Mouse (Mus musculus) forebrain, embryonic 11.5 days (tissue): ENCODE data around the gene Hcfc2. TPM values are rescaled to one million over a fixed set of nuclear protein-coding genes. Genes with fewer than 3 reads are reported as not detected.

ENCODE experiments used
- ATAC-seq: fragments of 200-750 bp; cut with Nextera tagmentation; replicated peaks from 2 replicates; pipeline ENCODE4 v1.8.0; 2017; ENCODE audit warnings: moderate TSS enrichment; ENCODE audit not compliant: low FRiP score
- DNase-seq: peaks from one replicate; pipeline ENCODE4 v3.0.0-alpha.2; 2017; ENCODE audit warnings: low spot score
- H3K27ac ChIP-seq: fragments of 300-500 bp; sonication (generic); 2 replicates; pipeline ENCODE4 v1.5.1; 2014; ENCODE audit warnings: low read depth, low read length
- H3K27me3 ChIP-seq: fragments of 300-500 bp; sonication (generic); 2 replicates; pipeline ENCODE4 v1.6.1; 2014; ENCODE audit warnings: mild to moderate bottlenecking, low read length, mixed read lengths; ENCODE audit not compliant: control insufficient read depth, insufficient read depth
- H3K36me3 ChIP-seq: fragments of 300-500 bp; sonication (generic); 2 replicates; pipeline ENCODE4 v1.6.1; 2014; ENCODE audit warnings: mild to moderate bottlenecking, low read length, moderate library complexity, mixed read lengths; ENCODE audit not compliant: control insufficient read depth, insufficient read depth
- H3K4me1 ChIP-seq: fragments of 300-500 bp; sonication (generic); replicated peaks from 2 replicates; pipeline ENCODE4 v1.6.1; 2014; ENCODE audit warnings: low read length, mixed read lengths; ENCODE audit not compliant: control insufficient read depth, insufficient read depth
- H3K4me2 ChIP-seq: fragments of 300-500 bp; sonication (generic); 2 replicates; pipeline ENCODE4 v1.6.1; 2014; ENCODE audit warnings: low read depth, mild to moderate bottlenecking, low read length, moderate library complexity, mixed read lengths; ENCODE audit not compliant: severe bottlenecking
- H3K4me3 ChIP-seq: fragments of 300-500 bp; sonication (generic); 2 replicates; pipeline ENCODE4 v1.5.1; 2014; ENCODE audit warnings: low read depth, low read length
- H3K9ac ChIP-seq: fragments of 300-500 bp; sonication (generic); 2 replicates; pipeline ENCODE4 v1.6.1; 2014; ENCODE audit warnings: low read length
- H3K9me3 ChIP-seq: fragments of 300-500 bp; sonication (generic); 2 replicates; pipeline ENCODE4 v1.6.1; 2016; ENCODE audit warnings: low read length, mixed read lengths; ENCODE audit not compliant: control insufficient read depth
- WGBS: fragments of 180-500 bp; shearing (Covaris S2); extraction: QIAGEN DNeasy Blood & Tissue Kit; methylation state at CpG from one replicate; pipeline ENCODE4 v1.1.7; 2014; 5-methylcytosine and 5-hydroxymethylcytosine counted together
- polyA plus RNA-seq: library from polyadenylated mRNA; unstranded; fragments of >200 nt; fragmentation: Nextera tagmentation; extraction: Ambion mirVana; gene quantifications from 2 replicates; pipeline ENCODE4 v1.2.1, GENCODE M21; 2014

Gene Hcfc2
- polyA plus RNA-seq, 1 experiment from 2014 or later, result 28.9 TPM

DNA sequence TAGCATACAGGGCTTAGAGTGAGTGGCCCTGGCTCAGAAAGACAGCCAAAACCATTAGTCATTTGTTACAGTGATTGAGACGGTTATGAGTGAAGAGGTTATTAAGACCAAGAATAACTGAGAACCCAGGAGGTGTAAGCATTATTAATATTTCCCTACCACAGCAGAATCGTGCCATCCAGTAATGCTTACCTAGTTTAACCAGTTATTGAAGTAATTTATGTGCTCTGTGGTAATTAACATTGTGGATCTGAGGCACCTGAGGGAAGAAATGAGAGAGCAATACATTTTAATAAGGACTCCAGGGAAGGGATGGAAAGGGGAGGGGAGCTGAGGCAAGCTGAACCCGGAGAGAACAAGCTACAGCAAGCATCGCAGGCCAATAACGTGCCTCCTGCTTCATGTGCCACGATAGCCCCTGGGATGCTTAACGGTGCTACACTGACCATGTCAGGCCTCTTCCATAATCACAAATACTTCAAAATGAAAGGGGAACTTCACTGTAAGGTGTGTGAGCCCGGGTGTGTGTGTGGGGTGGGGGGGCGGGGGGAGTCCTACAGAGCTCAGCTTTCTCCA is 75.7 kb downstream of the Hcfc2 start:
- Histone ChIP-seq H3K27ac (no peak overlapping the region), H3K4me3 (no peak overlapping the region), H3K36me3 (no peaks in the 10 kb centered on the region), H3K27me3 (no peaks in the 10 kb centered on the region), H3K9me3 (no peaks in the 10 kb centered on the region), H3K9ac (no peak overlapping the region), H3K4me2 (no peak overlapping the region), H3K4me1 (no peaks in the 10 kb centered on the region)
- ATAC-seq, result no peak
- no peak for DNase-seq
- 82% methylated on average over 9 of the region's 9 CpGs for WGBS

DNA sequence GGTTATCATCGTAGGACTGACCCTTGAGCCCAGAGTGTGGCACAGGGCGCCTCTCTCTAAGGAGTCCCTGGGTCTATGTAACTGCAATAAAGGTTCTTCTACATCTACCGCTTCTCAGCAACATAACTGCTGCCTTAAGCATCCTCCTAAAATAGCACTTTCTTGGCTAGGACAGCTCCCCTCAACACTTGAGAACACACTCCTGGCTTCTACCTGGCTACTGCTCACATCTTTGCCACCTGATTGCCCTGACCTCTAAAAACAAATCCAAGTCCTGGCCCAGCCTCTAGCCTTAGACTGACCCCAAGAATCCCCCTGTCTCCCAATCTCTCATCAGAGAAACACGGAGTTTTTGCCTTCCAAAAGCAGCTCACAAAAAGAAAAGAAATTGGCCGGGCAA is 78.9 kb downstream of the Hcfc2 start:
- H3K9ac ChIP-seq, result no peak overlapping the region
- WGBS, result 93% methylated on average over 5 of the region's 5 CpGs
- DNase-seq, result no peak
- no peak overlapping the region for H3K4me2 ChIP-seq
- H3K4me1 ChIP-seq, result no peaks in the 10 kb centered on the region
- no peak overlapping the region for H3K27ac ChIP-seq
- no peaks in the 10 kb centered on the region for H3K36me3 ChIP-seq
- no peaks in the 10 kb centered on the region for H3K9me3 ChIP-seq
- H3K27me3 ChIP-seq, result no peaks in the 10 kb centered on the region
- H3K4me3 ChIP-seq, result no peak overlapping the region
- no peak for ATAC-seq

DNA sequence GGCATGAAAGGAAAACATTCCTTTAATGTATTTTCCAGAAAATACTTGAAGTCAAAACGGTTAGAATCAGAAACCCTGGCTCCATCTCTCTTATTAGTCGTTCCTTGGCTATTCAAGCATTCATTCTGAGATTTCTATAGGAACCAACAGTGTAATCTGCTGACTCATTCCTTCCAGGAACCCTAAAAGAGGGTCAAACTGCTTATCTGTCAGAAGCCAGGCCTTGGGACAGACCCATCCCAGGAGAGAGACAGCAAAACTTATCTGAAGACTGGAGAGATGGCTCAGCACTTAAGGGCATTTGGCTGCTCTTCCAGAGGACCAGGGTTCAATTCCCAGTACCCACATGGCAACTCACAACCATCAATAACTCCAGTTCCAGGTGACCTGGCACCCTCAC is 81.1 kb downstream of the Hcfc2 start:
- no peak overlapping the region for H3K4me2 ChIP-seq
- no peak for DNase-seq
- H3K9ac ChIP-seq, result no peak overlapping the region
- H3K4me3 ChIP-seq, result no peak overlapping the region
- H3K27me3 ChIP-seq, result no peaks in the 10 kb centered on the region
- ATAC-seq, result no peak
- no peaks in the 10 kb centered on the region for H3K4me1 ChIP-seq
- no peak overlapping the region for H3K27ac ChIP-seq
- no peaks in the 10 kb centered on the region for H3K9me3 ChIP-seq
- no peaks in the 10 kb centered on the region for H3K36me3 ChIP-seq
- 60% methylated on average over 2 of the region's 2 CpGs for WGBS

DNA sequence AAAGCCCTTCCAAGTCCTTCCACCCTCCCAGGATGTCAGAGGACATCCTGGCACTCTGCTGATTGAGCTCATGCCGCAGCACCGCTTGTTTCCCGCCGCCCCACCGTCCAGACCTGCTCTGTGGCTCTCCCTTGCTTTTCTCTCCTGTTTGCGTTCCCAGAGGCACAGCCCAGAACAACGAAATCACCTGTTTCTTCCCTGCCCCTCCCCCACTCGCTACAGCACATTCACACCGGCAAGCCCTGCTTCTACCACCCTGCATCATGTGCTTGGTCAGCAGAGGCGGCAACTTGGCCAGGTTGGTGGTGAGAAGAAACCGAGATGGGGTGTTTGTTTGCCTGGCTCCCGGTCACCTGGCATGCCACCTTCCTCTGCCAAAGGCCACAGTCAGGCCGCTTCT is 81.9 kb downstream of the Hcfc2 start:
- Histone ChIP-seq H3K9ac (no peak overlapping the region), H3K27ac (no peak overlapping the region), H3K9me3 (no peaks in the 10 kb centered on the region), H3K36me3 (no peaks in the 10 kb centered on the region), H3K27me3 (no peaks in the 10 kb centered on the region), H3K4me2 (no peak overlapping the region), H3K4me1 (no peaks in the 10 kb centered on the region), H3K4me3 (no peak overlapping the region)
- ATAC-seq (no peak), DNase-seq (no peak)
- WGBS, result 30% methylated on average over 13 of the region's 13 CpGs

DNA sequence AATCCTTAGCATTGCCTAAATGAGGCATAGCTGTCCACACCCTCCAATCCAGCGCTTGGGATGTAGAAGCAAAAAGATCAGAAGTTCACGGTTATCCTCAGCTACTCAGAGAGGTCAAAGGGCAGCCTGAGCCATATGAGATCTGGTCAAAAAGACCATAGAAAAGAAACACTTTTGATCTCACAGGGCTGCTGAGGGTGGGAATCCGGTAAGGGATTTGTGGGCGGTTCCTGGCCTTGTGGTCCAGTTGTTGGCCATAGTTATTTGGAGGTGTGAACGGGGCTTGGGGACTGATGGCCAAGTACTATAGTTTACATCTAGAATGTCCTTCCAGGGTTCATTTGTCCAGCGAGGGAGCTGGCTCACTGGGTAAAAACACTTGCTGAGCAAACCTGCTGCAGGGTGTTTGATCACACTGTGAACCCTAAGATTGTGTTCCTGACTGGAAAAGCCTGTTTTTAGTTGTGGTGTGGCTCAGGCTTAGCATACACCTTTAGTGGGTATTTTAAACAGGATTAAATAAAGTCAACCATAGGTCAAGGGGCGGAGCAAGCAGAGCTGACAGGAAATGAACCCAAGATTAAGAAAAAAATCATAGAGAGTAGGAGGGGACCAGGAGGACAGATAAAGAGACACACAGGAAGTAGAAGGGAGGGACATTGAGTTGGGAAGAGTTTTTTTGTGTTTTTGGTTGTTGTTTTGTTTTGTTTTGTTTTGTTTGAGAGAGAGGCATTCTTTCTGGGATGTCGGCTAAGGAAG is 83.0 kb downstream of the Hcfc2 start:
- DNase-seq (no peak), ATAC-seq (no peak)
- no peak overlapping the region for H3K4me3 ChIP-seq
- H3K4me1 ChIP-seq, result no peaks in the 10 kb centered on the region
- H3K27me3 ChIP-seq, result no peaks in the 10 kb centered on the region
- no peaks in the 10 kb centered on the region for H3K9me3 ChIP-seq
- H3K27ac ChIP-seq, result no peak overlapping the region
- H3K4me2 ChIP-seq, result no peak overlapping the region
- no peak overlapping the region for H3K9ac ChIP-seq
- no peaks in the 10 kb centered on the region for H3K36me3 ChIP-seq
- WGBS, result 85% methylated on average over 8 of the region's 8 CpGs

DNA sequence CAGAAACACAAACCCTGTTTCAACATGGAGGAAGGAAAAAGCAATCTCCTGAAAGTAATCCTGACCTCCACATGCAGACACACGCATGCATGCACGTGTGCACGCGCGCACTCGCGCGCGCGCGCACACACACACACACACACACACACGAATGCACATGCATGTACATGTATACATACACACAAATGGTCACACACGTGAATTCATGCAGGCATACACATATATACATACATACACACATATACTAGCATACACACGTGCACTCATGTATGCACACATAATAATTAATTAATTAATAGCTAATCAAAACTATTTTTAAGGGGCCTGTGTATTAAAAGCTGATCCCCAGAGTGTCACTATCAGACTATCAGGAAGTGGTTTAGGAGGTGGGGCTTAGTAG is 83.9 kb downstream of the Hcfc2 start:
- Histone ChIP-seq H3K9ac (no peak overlapping the region), H3K27me3 (no peaks in the 10 kb centered on the region), H3K4me3 (no peak overlapping the region), H3K9me3 (no peaks in the 10 kb centered on the region), H3K4me1 (no peaks in the 10 kb centered on the region), H3K27ac (no peak overlapping the region), H3K36me3 (no peaks in the 10 kb centered on the region), H3K4me2 (no peak overlapping the region)
- DNase-seq (no peak), ATAC-seq (no peak)
- 97% methylated on average over 14 of the region's 14 CpGs for WGBS

DNA sequence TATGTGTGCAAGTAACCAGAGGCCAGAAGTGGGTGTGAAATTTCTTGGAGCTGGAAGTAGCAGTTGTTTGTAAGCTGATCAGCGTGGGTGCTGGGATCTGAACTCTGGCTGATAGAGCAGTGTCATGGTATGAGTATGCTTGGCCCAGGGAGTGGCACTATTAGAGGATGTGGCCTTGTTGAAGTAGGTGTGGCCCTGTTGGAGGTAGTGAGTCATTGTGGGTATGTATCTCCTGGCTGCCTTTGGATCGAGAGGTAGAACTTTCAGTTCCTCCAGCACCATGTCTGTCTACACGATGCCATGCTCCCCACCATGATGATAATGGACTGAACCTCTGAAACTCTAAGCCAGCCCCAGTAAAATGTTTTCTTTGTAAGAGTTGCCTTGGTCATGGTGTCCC is 84.4 kb downstream of the Hcfc2 start:
- Histone ChIP-seq H3K27ac (no peak overlapping the region), H3K4me1 (no peaks in the 10 kb centered on the region), H3K27me3 (no peaks in the 10 kb centered on the region), H3K4me2 (no peak overlapping the region), H3K36me3 (no peaks in the 10 kb centered on the region), H3K4me3 (no peak overlapping the region), H3K9me3 (no peaks in the 10 kb centered on the region), H3K9ac (no peak overlapping the region)
- WGBS, result 89% methylated on average over 3 of the region's 3 CpGs
- DNase-seq, result no peak
- ATAC-seq, result no peak

DNA sequence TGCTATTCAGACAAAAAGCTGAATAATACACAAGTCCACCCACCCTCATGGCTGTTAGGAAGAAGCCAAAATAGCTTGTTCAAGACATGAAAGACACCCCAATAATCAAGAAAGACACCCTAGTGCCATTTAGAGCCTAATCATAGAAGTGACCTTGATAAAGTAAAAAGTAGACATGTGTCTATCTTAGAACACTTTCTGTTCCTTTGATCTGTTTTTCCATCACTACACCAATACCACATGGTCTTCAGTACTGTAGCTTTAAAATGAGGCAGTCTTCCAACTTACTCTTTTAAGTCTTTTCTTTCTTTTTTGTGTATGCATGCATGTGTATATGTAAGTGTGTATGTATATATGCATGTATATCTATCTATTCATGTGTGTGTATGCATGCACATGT is 84.9 kb downstream of the Hcfc2 start:
- no peaks in the 10 kb centered on the region for H3K27me3 ChIP-seq
- no peak overlapping the region for H3K4me3 ChIP-seq
- H3K4me2 ChIP-seq, result no peak overlapping the region
- H3K27ac ChIP-seq, result no peak overlapping the region
- no peaks in the 10 kb centered on the region for H3K9me3 ChIP-seq
- ATAC-seq (no peak), DNase-seq (no peak)
- H3K36me3 ChIP-seq, result no peaks in the 10 kb centered on the region
- no peak overlapping the region for H3K9ac ChIP-seq
- no peaks in the 10 kb centered on the region for H3K4me1 ChIP-seq

DNA sequence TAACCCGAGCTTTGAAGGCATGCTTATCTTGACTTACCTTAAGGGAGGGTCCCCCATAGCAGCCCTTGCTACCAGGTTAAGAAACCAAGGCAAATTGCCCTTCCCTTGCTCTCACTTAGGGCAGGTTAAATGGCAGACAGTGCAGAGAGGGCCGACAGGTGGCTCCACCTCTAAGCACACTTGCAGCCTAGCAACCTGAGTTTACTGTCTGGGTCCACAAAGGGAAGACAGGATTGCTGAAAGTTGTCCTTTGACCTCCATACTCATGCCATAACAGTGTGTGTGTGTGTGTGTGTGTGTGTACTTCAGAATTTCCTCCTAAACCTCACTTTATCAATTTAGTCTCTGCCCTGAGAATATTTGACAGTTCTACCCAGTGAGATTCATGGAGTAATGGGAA is 86.5 kb downstream of the Hcfc2 start:
- Histone ChIP-seq H3K36me3 (no peaks in the 10 kb centered on the region), H3K4me1 (no peaks in the 10 kb centered on the region), H3K27ac (no peak overlapping the region), H3K4me2 (no peak overlapping the region), H3K27me3 (no peaks in the 10 kb centered on the region), H3K9ac (no peak overlapping the region), H3K9me3 (no peaks in the 10 kb centered on the region), H3K4me3 (no peak overlapping the region)
- ATAC-seq (no peak), DNase-seq (no peak)
- 38% methylated on average over 2 of the region's 2 CpGs for WGBS
